Comparison of ENCODE assay signal across 8 mouse cellular contexts in genomic region chr8:105225272-105225593, GRCm38 (mm10). TPM values are rescaled to one million over a fixed set of nuclear protein-coding genes. Genes with fewer than 3 reads are reported as not detected.
A peak's percentile ranks its signal among the peaks of the same experiment; 100 is the strongest.
DNase-seq lines count a peak whose midpoint lies in the region; ATAC-seq and TF ChIP-seq lines count a peak whose summit lies in the region.
"Had no signal": no experiment of that assay in that cellular context is flagged by ENCODE, and none has a peak within 500 bp of the region (broad histone marks: within the 10 kb centered on the region; RNA-seq: fewer than 3 reads in every experiment).

No protein-coding gene starts in this region.

- TF ChIP-seq POLR2A in testis, adult 2 months (IDR thresholded peaks at IDR 0.05; ENCODE audit: control insufficient read depth, low read depth, low read length) = no peak

- intact Hi-C loops in gastrocnemius, postnatal 14 days (cut with DNase I; ENCODE audit: low total_unique reads) = loop anchor here (2.0 kb wide), 1 partner anchor 38 kb away; no protein-coding TSS in a partner anchor

- H3K9ac ChIP-seq in forebrain, embryonic 13.5 days = peak overlapping the region; percentile 93
- peak overlapping the region; percentile 95 for H3K9ac ChIP-seq in liver, embryonic 12.5 days
- peak overlapping the region; percentile 86 for H3K9ac ChIP-seq in stomach, postnatal 0 days (ENCODE audit: low read length)

- no peaks in the 10 kb centered on the region for H3K36me3 ChIP-seq in testis, adult 2 months (ENCODE audit: control insufficient read depth, insufficient read depth, low read length)
- H3K36me3 ChIP-seq in forebrain, embryonic 13.5 days (ENCODE audit: poor library complexity, severe bottlenecking) = no peaks in the 10 kb centered on the region
- H3K36me3 ChIP-seq in liver, embryonic 12.5 days = peaks cover 2% of the 10 kb centered on the region; the same call in 1 of the 2 replicates
- H3K36me3 ChIP-seq in stomach, postnatal 0 days (ENCODE audit: control insufficient read depth, insufficient read depth, low read length) = no peaks in the 10 kb centered on the region

- no peak for ATAC-seq in forebrain, embryonic 13.5 days
- ATAC-seq in liver, embryonic 12.5 days = no peak
- no peak for ATAC-seq in stomach, postnatal 0 days (ENCODE audit: low FRiP score, low TSS enrichment)

- WGBS in forebrain, embryonic 13.5 days = under 1% methylated on average over 26 of the region's 27 CpGs
- under 1% methylated on average over 26 of the region's 27 CpGs for WGBS in liver, embryonic 12.5 days (ENCODE audit: insufficient replicate concordance)
- WGBS in stomach, postnatal 0 days = under 1% methylated on average over 27 of the region's 27 CpGs

- H3K4me1 ChIP-seq in testis, adult 2 months (ENCODE audit: control insufficient read depth, insufficient read depth, low read length) = peaks cover 6% of the 10 kb centered on the region
- peaks cover 17% of the 10 kb centered on the region for H3K4me1 ChIP-seq in forebrain, embryonic 13.5 days
- H3K4me1 ChIP-seq in liver, embryonic 12.5 days = peaks cover 25% of the 10 kb centered on the region
- H3K4me1 ChIP-seq in stomach, postnatal 0 days (replicated peaks; ENCODE audit: control insufficient read depth, insufficient read depth) = peaks cover 5% of the 10 kb centered on the region

- no peak for TF ChIP-seq CTCF in testis, adult 2 months (IDR thresholded peaks at IDR 0.05; ENCODE audit: control insufficient read depth, insufficient read depth, insufficient replicate concordance, low read depth, low read length)
- no peak for TF ChIP-seq CTCF in stomach, postnatal 0 days (IDR thresholded peaks at IDR 0.05; ENCODE audit: low read depth)

- no peaks in the 10 kb centered on the region for H3K27me3 ChIP-seq in testis, adult 2 months (ENCODE audit: control insufficient read depth, insufficient read depth, low read length)
- no peaks in the 10 kb centered on the region for H3K27me3 ChIP-seq in forebrain, embryonic 13.5 days
- no peaks in the 10 kb centered on the region for H3K27me3 ChIP-seq in liver, embryonic 12.5 days (replicated peaks)
- no peaks in the 10 kb centered on the region for H3K27me3 ChIP-seq in stomach, postnatal 0 days (ENCODE audit: control insufficient read depth, insufficient read depth, low read length)

- no peak for TF ChIP-seq EP300 in stomach, postnatal 0 days (optimal IDR thresholded peaks at IDR 0.05)

- no peaks in the 10 kb centered on the region for H3K9me3 ChIP-seq in forebrain, embryonic 13.5 days (replicated peaks)
- no peaks in the 10 kb centered on the region for H3K9me3 ChIP-seq in liver, embryonic 12.5 days (replicated peaks)
- no peaks in the 10 kb centered on the region for H3K9me3 ChIP-seq in stomach, postnatal 0 days (ENCODE audit: control insufficient read depth, low read length)

- DNase-seq in testis, postnatal 10 days (ENCODE audit: low spot score) = no peak
- no peak for DNase-seq in stomach, postnatal 0 days (ENCODE audit: low spot score)
- no peak for DNase-seq in gastrocnemius, postnatal 14 days
- no peak for DNase-seq in urinary bladder, adult 18-20 months (ENCODE audit: low spot score in 2 of 2)

- H3K27ac ChIP-seq in testis, adult 2 months (ENCODE audit: control insufficient read depth, insufficient read depth, low read depth, low read length) = peak overlapping the region; percentile 45
- peak overlapping the region; percentile 66 for H3K27ac ChIP-seq in forebrain, embryonic 13.5 days
- H3K27ac ChIP-seq in liver, embryonic 12.5 days = peak overlapping the region; percentile 92
- peak overlapping the region; percentile 95 for H3K27ac ChIP-seq in stomach, postnatal 0 days (replicated peaks)

- peak overlapping the region; percentile 87 for H3K4me2 ChIP-seq in forebrain, embryonic 13.5 days
- peak overlapping the region; percentile 78 for H3K4me2 ChIP-seq in liver, embryonic 12.5 days
- peak overlapping the region; percentile 84 for H3K4me2 ChIP-seq in stomach, postnatal 0 days (replicated peaks; ENCODE audit: low read depth)

- peak overlapping the region; percentile 82 for H3K4me3 ChIP-seq in testis, adult 2 months (ENCODE audit: control insufficient read depth, low read depth, low read length)
- peak overlapping the region; percentile 95 for H3K4me3 ChIP-seq in forebrain, embryonic 13.5 days
- H3K4me3 ChIP-seq in liver, embryonic 12.5 days = peak overlapping the region; percentile 97
- peak overlapping the region; percentile 90 for H3K4me3 ChIP-seq in stomach, postnatal 0 days (ENCODE audit: low read depth, low read length)

RNA-seq across cellular contexts. Expression of gene D230025D16Rik, which starts 0.3 kb away (rescaled TPM):
- polyA plus RNA-seq in testis, adult 2 months (2012; rRNA removed) = 6.4 and 7.8 TPM in 2 replicates
- 25.2 and 26.4 TPM in 2 replicates for polyA plus RNA-seq in forebrain, embryonic 13.5 days (2015; fragmentation: Nextera tagmentation; extraction: Ambion mirVana)
- 16.7 and 18.8 TPM in 2 replicates for polyA plus RNA-seq in liver, embryonic 12.5 days (2016; fragmentation: Nextera tagmentation; extraction: Ambion mirVana)
- 19.1 and 21.5 TPM in 2 replicates for polyA plus RNA-seq in stomach, postnatal 0 days (2015; fragmentation: Nextera tagmentation; extraction: Ambion mirVana)
- 10 to 100 TPM; 14.6 to 18.7 TPM for total RNA-seq in gastrocnemius, postnatal 14 days (2021)

RNA-seq across cellular contexts. Expression of gene B3gnt9, which starts 29.7 kb away (rescaled TPM):
- polyA plus RNA-seq in testis, adult 2 months (2012; rRNA removed) = 6.8 and 7.0 TPM in 2 replicates
- 1.3 and 2.4 TPM in 2 replicates for polyA plus RNA-seq in forebrain, embryonic 13.5 days (2015; fragmentation: Nextera tagmentation; extraction: Ambion mirVana)
- 3.5 and 3.6 TPM in 2 replicates for polyA plus RNA-seq in liver, embryonic 12.5 days (2016; fragmentation: Nextera tagmentation; extraction: Ambion mirVana)
- polyA plus RNA-seq in stomach, postnatal 0 days (2015; fragmentation: Nextera tagmentation; extraction: Ambion mirVana) = 14.7 and 15.4 TPM in 2 replicates
- 1 to 10 TPM; 5.1 to 6.1 TPM for total RNA-seq in gastrocnemius, postnatal 14 days (2021)
- total RNA-seq: monocyte, adult 5-6 weeks had no signal

RNA-seq across cellular contexts. Expression of gene Tradd, which starts 39.2 kb away (rescaled TPM):
- 2.4 TPM in 2 replicates for polyA plus RNA-seq in testis, adult 2 months (2012; rRNA removed)
- 13.2 and 13.3 TPM in 2 replicates for polyA plus RNA-seq in forebrain, embryonic 13.5 days (2015; fragmentation: Nextera tagmentation; extraction: Ambion mirVana)
- 17.7 and 18.3 TPM in 2 replicates for polyA plus RNA-seq in liver, embryonic 12.5 days (2016; fragmentation: Nextera tagmentation; extraction: Ambion mirVana)
- polyA plus RNA-seq in stomach, postnatal 0 days (2015; fragmentation: Nextera tagmentation; extraction: Ambion mirVana) = 28.6 and 30.5 TPM in 2 replicates
- 1 to 10 TPM; 2.8 to 3.9 TPM for total RNA-seq in gastrocnemius, postnatal 14 days (2021)

RNA-seq across cellular contexts. Expression of gene Fbxl8, which starts 39.2 kb away (rescaled TPM):
- 0.51 and 0.55 TPM in 2 replicates for polyA plus RNA-seq in testis, adult 2 months (2012; rRNA removed)
- 0.44 and 0.58 TPM in 2 replicates for polyA plus RNA-seq in forebrain, embryonic 13.5 days (2015; fragmentation: Nextera tagmentation; extraction: Ambion mirVana)
- polyA plus RNA-seq in liver, embryonic 12.5 days (2016; fragmentation: Nextera tagmentation; extraction: Ambion mirVana) = 1.2 and 1.5 TPM in 2 replicates
- 3.5 and 3.7 TPM in 2 replicates for polyA plus RNA-seq in stomach, postnatal 0 days (2015; fragmentation: Nextera tagmentation; extraction: Ambion mirVana)
- total RNA-seq in gastrocnemius, postnatal 14 days (2021) = 1 to 10 TPM; 1.3 TPM
- total RNA-seq: monocyte, adult 5-6 weeks had no signal

RNA-seq across cellular contexts. Expression of gene Hsf4, which starts 44.4 kb away (rescaled TPM):
- 0.09 and 0.20 TPM in 2 replicates for polyA plus RNA-seq in testis, adult 2 months (2012; rRNA removed)
- 0.10 and 0.13 TPM in 2 replicates for polyA plus RNA-seq in forebrain, embryonic 13.5 days (2015; fragmentation: Nextera tagmentation; extraction: Ambion mirVana)
- not detected in 2 replicates for polyA plus RNA-seq in liver, embryonic 12.5 days (2016; fragmentation: Nextera tagmentation; extraction: Ambion mirVana)
- polyA plus RNA-seq in stomach, postnatal 0 days (2015; fragmentation: Nextera tagmentation; extraction: Ambion mirVana) = 0.23 and 0.34 TPM in 2 replicates
- 1 to 10 TPM in 1 of 2 experiments, under 1 TPM in 1; 0.95 to 1.4 TPM for total RNA-seq in gastrocnemius, postnatal 14 days (2021)
- total RNA-seq: monocyte, adult 5-6 weeks had no signal

Comparison
In these comparisons a context has a peak if more than half of its experiments do, and no peak if none do; other contexts are left out.
1. H3K27ac ChIP-seq: peak in every context shown above with its lines; median percentile 95 in stomach, postnatal 0 days; 92 in liver, embryonic 12.5 days; 66 in forebrain, embryonic 13.5 days; 45 in testis, adult 2 months.